Mouse (Mus musculus) embryonic facial prominence, embryonic 11.5 days (tissue): ENCODE data around the gene Recql. TPM values are rescaled to one million over a fixed set of nuclear protein-coding genes. Genes with fewer than 3 reads are reported as not detected.

ENCODE experiments used
- ATAC-seq: fragments of 200-750 bp; cut with Nextera tagmentation; replicated peaks from 2 replicates; pipeline ENCODE4 v1.8.0; 2017; ENCODE audit warnings: low read depth; ENCODE audit not compliant: insufficient number of reproducible peaks, low FRiP score, low TSS enrichment
- DNase-seq: peaks from one replicate; pipeline ENCODE4 v3.0.0-alpha.2; 2015; ENCODE audit warnings: low spot score
- H3K27ac ChIP-seq: fragments of 300-500 bp; sonication (generic); replicated peaks from 2 replicates; pipeline ENCODE4 v1.5.1; 2014; ENCODE audit warnings: mild to moderate bottlenecking, low read depth, low read length, control low read depth
- H3K27me3 ChIP-seq: fragments of 300-500 bp; sonication (generic); 2 replicates; pipeline ENCODE4 v1.6.1; 2014; ENCODE audit warnings: mild to moderate bottlenecking, low read length, moderate library complexity, mixed read lengths; ENCODE audit not compliant: control insufficient read depth, insufficient read depth
- H3K36me3 ChIP-seq: fragments of 300-500 bp; sonication (generic); replicated peaks from 2 replicates; pipeline ENCODE4 v1.6.1; 2014; ENCODE audit warnings: low read depth, mild to moderate bottlenecking, low read length, moderate library complexity, mixed read lengths; ENCODE audit not compliant: control insufficient read depth, insufficient read depth
- H3K4me1 ChIP-seq: fragments of 300-500 bp; sonication (generic); 2 replicates; pipeline ENCODE4 v1.6.1; 2014; ENCODE audit warnings: low read length, mixed read lengths; ENCODE audit not compliant: control insufficient read depth, insufficient read depth
- H3K4me2 ChIP-seq: fragments of 300-500 bp; sonication (generic); 2 replicates; pipeline ENCODE4 v1.6.1; 2014; ENCODE audit warnings: low read depth, mild to moderate bottlenecking, control low read depth, low read length, moderate library complexity
- H3K4me3 ChIP-seq: fragments of 300-500 bp; sonication (generic); 2 replicates; pipeline ENCODE4 v1.5.1; 2014; ENCODE audit warnings: low read depth, low read length, control low read depth
- H3K9ac ChIP-seq: fragments of 300-500 bp; sonication (generic); replicated peaks from 2 replicates; pipeline ENCODE4 v1.6.1; 2014; ENCODE audit warnings: mild to moderate bottlenecking, control low read depth, low read length
- H3K9me3 ChIP-seq: fragments of 300-500 bp; sonication (generic); replicated peaks from 2 replicates; pipeline ENCODE4 v1.6.1; 2016; ENCODE audit warnings: mild to moderate bottlenecking, low read length, inconsistent platforms, mixed read lengths; ENCODE audit not compliant: control insufficient read depth
- WGBS: fragments of 180-500 bp; shearing (Covaris S2); extraction: QIAGEN DNeasy Blood & Tissue Kit; methylation state at CpG from one replicate; pipeline ENCODE4 v1.1.7; 2014; 5-methylcytosine and 5-hydroxymethylcytosine counted together
- polyA plus RNA-seq: library from polyadenylated mRNA; unstranded; fragments of >200 nt; fragmentation: Nextera tagmentation; extraction: Ambion mirVana; gene quantifications from 2 replicates; pipeline ENCODE4 v1.2.1, GENCODE M21; 2014

Recql gene
- polyA plus RNA-seq, 1 experiment from 2014 or later: 37.3 TPM

DNA sequence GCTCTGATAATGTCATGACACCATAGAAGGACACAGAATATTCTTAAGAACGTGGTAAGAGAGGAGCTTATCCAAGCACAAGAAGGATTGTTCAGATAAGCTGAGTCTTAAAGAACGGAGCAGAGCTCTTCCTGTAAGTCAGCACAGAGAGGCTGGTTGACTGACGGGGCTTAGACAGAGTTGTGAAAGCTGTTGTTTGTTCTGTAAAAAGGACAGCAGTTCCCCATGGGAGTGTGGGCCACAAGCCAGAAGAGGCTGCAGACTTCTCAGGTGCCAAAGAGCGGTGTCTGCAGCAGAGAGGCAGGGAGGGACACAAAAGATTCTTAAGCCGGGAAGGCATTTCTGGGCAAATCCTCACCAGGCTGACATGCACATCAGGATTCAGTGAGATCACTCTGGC is 7.8 kb upstream of the Recql start:
- H3K4me2 ChIP-seq: no peak overlapping the region
- no peaks in the 10 kb centered on the region for H3K9me3 ChIP-seq
- H3K36me3 ChIP-seq: no peaks in the 10 kb centered on the region
- H3K4me1 ChIP-seq: no peaks in the 10 kb centered on the region
- ATAC-seq (no peak), DNase-seq (no peak)
- H3K9ac ChIP-seq: no peak overlapping the region
- 92% methylated on average over 5 of the region's 5 CpGs for WGBS
- H3K27ac ChIP-seq: no peak overlapping the region
- no peak overlapping the region for H3K4me3 ChIP-seq
- H3K27me3 ChIP-seq: no peaks in the 10 kb centered on the region

DNA sequence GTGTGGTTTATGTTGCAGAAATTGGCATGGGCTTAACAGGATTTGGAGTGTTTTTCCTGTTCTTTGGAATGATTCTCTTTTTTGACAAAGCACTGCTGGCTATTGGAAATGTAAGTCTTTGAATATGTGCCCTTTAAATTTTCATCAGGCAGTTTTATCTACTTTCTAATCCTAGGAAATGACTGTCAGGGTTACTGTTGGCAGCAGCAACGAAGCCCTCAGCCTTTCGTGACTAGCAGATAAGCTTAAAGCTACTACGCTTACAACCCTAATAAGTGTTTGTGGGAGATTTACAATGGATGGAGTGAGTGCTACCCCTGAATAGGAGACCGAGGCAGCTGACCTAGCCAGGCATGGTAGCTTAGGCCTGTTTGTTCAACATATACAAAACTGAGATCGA is 5.4 kb upstream of the Recql start:
- Histone ChIP-seq H3K27me3 (no peaks in the 10 kb centered on the region), H3K4me2 (no peak overlapping the region), H3K4me1 (no peaks in the 10 kb centered on the region), H3K9ac (no peak overlapping the region), H3K27ac (no peak overlapping the region), H3K36me3 (no peaks in the 10 kb centered on the region), H3K9me3 (no peaks in the 10 kb centered on the region), H3K4me3 (no peak overlapping the region)
- DNase-seq (no peak), ATAC-seq (no peak)
- 93% methylated on average over 5 of the region's 5 CpGs for WGBS

- Histone ChIP-seq H3K27ac (no peak overlapping the region), H3K36me3 (no peaks in the 10 kb centered on the region), H3K9me3 (no peaks in the 10 kb centered on the region), H3K4me1 (no peaks in the 10 kb centered on the region), H3K9ac (no peak overlapping the region), H3K4me3 (no peak overlapping the region), H3K4me2 (no peak overlapping the region), H3K27me3 (no peaks in the 10 kb centered on the region)
- WGBS: 84% methylated on average over 2 of the region's 2 CpGs
- ATAC-seq (no peak), DNase-seq (no peak)
Measured at GRCm38 (mm10) chr6:142389101-142389500, 2.2 kb upstream of the Recql start.

GRCm38 (mm10) chr6:142387755-142388271 is 926 bp upstream of the Recql start:
- H3K4me1 ChIP-seq: no peaks in the 10 kb centered on the region
- 21% methylated on average over 8 of the region's 8 CpGs for WGBS
- no peaks in the 10 kb centered on the region for H3K36me3 ChIP-seq
- no peak overlapping the region for H3K27ac ChIP-seq
- H3K4me3 ChIP-seq: peak overlapping the region; percentile 95
- ATAC-seq (0 out of 2 replicates have a peak, but pooled peaks have one; percentile 8), DNase-seq (no peak)
- H3K9me3 ChIP-seq: no peaks in the 10 kb centered on the region
- H3K9ac ChIP-seq: peak overlapping the region; percentile 89
- peak overlapping the region; percentile 32 for H3K4me2 ChIP-seq
- H3K27me3 ChIP-seq: no peaks in the 10 kb centered on the region

- Histone ChIP-seq H3K4me3 (peak overlapping the region; percentile 95), H3K9ac (peak overlapping the region; percentile 61), H3K27ac (no peak overlapping the region), H3K27me3 (no peaks in the 10 kb centered on the region), H3K36me3 (no peaks in the 10 kb centered on the region), H3K4me1 (no peaks in the 10 kb centered on the region), H3K9me3 (no peaks in the 10 kb centered on the region), H3K4me2 (peak overlapping the region; percentile 56)
- WGBS: 7% methylated on average over 31 of the region's 31 CpGs
- ATAC-seq (peak; percentile 64), DNase-seq (no peak)
Measured at GRCm38 (mm10) chr6:142386285-142387010, 439 bp downstream of the Recql start.

- WGBS: 91% methylated on average over 9 of the region's 9 CpGs
- DNase-seq (no peak), ATAC-seq (no peak)
Measured at GRCm38 (mm10) chr6:142384521-142384920, 2.4 kb downstream of the Recql start.

GRCm38 (mm10) chr6:142381615-142382014 is 5.3 kb downstream of the Recql start:
- no peaks in the 10 kb centered on the region for H3K27me3 ChIP-seq
- 95% methylated on average over 7 of the region's 7 CpGs for WGBS
- no peak overlapping the region for H3K4me3 ChIP-seq
- no peak overlapping the region for H3K27ac ChIP-seq
- no peak overlapping the region for H3K9ac ChIP-seq
- no peaks in the 10 kb centered on the region for H3K4me1 ChIP-seq
- no peaks in the 10 kb centered on the region for H3K9me3 ChIP-seq
- ATAC-seq (no peak), DNase-seq (no peak)
- H3K36me3 ChIP-seq: no peaks in the 10 kb centered on the region
- no peak overlapping the region for H3K4me2 ChIP-seq

More at GRCm38 (mm10) chr6:142384521-142384920, 2.4 kb downstream of the Recql start:
- H3K9ac ChIP-seq: no peak overlapping the region
- no peak overlapping the region for H3K27ac ChIP-seq
- no peak overlapping the region for H3K4me2 ChIP-seq
- no peaks in the 10 kb centered on the region for H3K9me3 ChIP-seq
- H3K4me3 ChIP-seq: no peak overlapping the region
- no peaks in the 10 kb centered on the region for H3K36me3 ChIP-seq
- no peaks in the 10 kb centered on the region for H3K27me3 ChIP-seq
- H3K4me1 ChIP-seq: no peaks in the 10 kb centered on the region

DNA sequence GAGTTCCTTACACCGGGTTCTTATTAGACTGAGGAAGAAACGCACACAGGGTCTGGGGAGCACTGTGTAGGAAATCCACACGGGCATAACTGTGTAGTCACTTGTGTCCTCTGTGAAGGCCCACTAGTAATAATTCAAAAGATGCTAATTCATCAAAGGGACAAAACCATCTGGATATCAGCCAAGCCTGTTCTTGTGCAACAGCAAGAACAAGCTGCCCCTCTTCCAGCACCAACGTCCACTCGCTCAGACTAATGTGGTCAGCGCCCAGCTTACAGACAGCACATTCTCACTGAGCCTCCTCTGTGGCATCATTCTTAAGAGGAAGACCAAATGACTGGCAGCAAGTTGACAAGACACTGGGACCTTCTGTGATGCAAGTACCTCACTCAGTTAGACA is 6.9 kb downstream of the Recql start:
- no peak overlapping the region for H3K9ac ChIP-seq

More for the DNA sequence above, 6.9 kb downstream of the Recql start:
- WGBS: 97% methylated on average over 6 of the region's 6 CpGs
- Histone ChIP-seq H3K4me3 (no peak overlapping the region), H3K9me3 (no peaks in the 10 kb centered on the region), H3K4me2 (no peak overlapping the region), H3K27ac (no peak overlapping the region), H3K36me3 (no peaks in the 10 kb centered on the region), H3K4me1 (no peaks in the 10 kb centered on the region), H3K27me3 (no peaks in the 10 kb centered on the region)
- DNase-seq: no peak
- ATAC-seq: no peak
